Mouse (Mus musculus) brown adipose tissue, adult 24 weeks (tissue): ENCODE results near the gene Tmem183a. TPM values are rescaled to one million over a fixed set of nuclear protein-coding genes. Genes with fewer than 3 reads are reported as not detected.

ENCODE experiments used
- H3K27ac ChIP-seq: fragments of 200-500 bp; replicated peaks from 2 replicates; pipeline ENCODE4 v1.5.1; 2012; ENCODE audit warnings: low read depth, mild to moderate bottlenecking, low read length
- H3K4me1 ChIP-seq: fragments of 200-500 bp; 2 replicates; pipeline ENCODE4 v1.6.1; 2012; ENCODE audit warnings: low read length, mixed read lengths; ENCODE audit not compliant: control insufficient read depth, insufficient read depth, insufficient read length
- H3K4me3 ChIP-seq: fragments of 200-500 bp; 2 replicates; pipeline ENCODE4 v1.5.1; 2012; ENCODE audit warnings: low read depth, mild to moderate bottlenecking, low read length, moderate library complexity; ENCODE audit not compliant: insufficient read depth
- polyA plus RNA-seq: library from polyadenylated mRNA; stranded (reverse); fragments of >200 nt; gene quantifications from 2 replicates; pipeline ENCODE4 v1.2.4, GENCODE M21; 2012; ENCODE audit not compliant: missing spikeins, insufficient read depth, insufficient read length

Gene Tmem183a
- polyA plus RNA-seq, 1 experiment, result 20.8 TPM

- no peak overlapping the region for H3K27ac ChIP-seq
- H3K4me1 ChIP-seq, result no peaks in the 10 kb centered on the region
- H3K4me3 ChIP-seq, result no peak overlapping the region
These were observed 24.6 kb downstream of the Tmem183a start for GRCm38 (mm10) chr1:134336958-134337710.

GRCm38 (mm10) chr1:134335924-134336810, 25.6 kb downstream of the Tmem183a start:
- Histone ChIP-seq H3K4me1 (no peaks in the 10 kb centered on the region), H3K4me3 (no peak overlapping the region), H3K27ac (no peak overlapping the region)

GRCm38 (mm10) chr1:134335211-134335923, 26.4 kb downstream of the Tmem183a start:
- H3K4me1 ChIP-seq, result no peaks in the 10 kb centered on the region
- no peak overlapping the region for H3K27ac ChIP-seq

GRCm38 (mm10) chr1:134334111-134334827, 27.5 kb downstream of the Tmem183a start:
- Histone ChIP-seq H3K4me3 (no peak overlapping the region), H3K27ac (no peak overlapping the region), H3K4me1 (no peaks in the 10 kb centered on the region)

More at GRCm38 (mm10) chr1:134335211-134335923, 26.4 kb downstream of the Tmem183a start:
- H3K4me3 ChIP-seq, result no peak overlapping the region

- Histone ChIP-seq H3K4me1 (no peaks in the 10 kb centered on the region), H3K4me3 (no peak overlapping the region), H3K27ac (no peak overlapping the region)
These were observed 28.2 kb downstream of the Tmem183a start for GRCm38 (mm10) chr1:134333371-134334110.

- Histone ChIP-seq H3K4me3 (no peak within 1 kb of the TSS), H3K27ac (no peak within 1 kb of the TSS), H3K4me1 (no peaks in the 10 kb centered on the region)
These were observed 29.0 kb downstream of the Tmem183a start, which contains the start of gene Ppfia4 for GRCm38 (mm10) chr1:134332770-134333271. Gene Ppfia4 (minus strand): TSS chr1:134332928.

GRCm38 (mm10) chr1:134331879-134332635, 29.7 kb downstream of the Tmem183a start:
- H3K27ac ChIP-seq, result no peak overlapping the region
- no peaks in the 10 kb centered on the region for H3K4me1 ChIP-seq
- H3K4me3 ChIP-seq, result no peak overlapping the region

- Histone ChIP-seq H3K27ac (no peak overlapping the region), H3K4me1 (no peaks in the 10 kb centered on the region), H3K4me3 (no peak overlapping the region)
These were observed 34.9 kb downstream of the Tmem183a start for GRCm38 (mm10) chr1:134326841-134327346.

- H3K4me1 ChIP-seq, result no peaks in the 10 kb centered on the region
- H3K4me3 ChIP-seq, result no peak overlapping the region
- no peak overlapping the region for H3K27ac ChIP-seq
These were observed 39.2 kb downstream of the Tmem183a start for GRCm38 (mm10) chr1:134322591-134322990.

- Histone ChIP-seq H3K4me1 (no peaks in the 10 kb centered on the region), H3K27ac (no peak overlapping the region), H3K4me3 (no peak overlapping the region)
These were observed 41.0 kb downstream of the Tmem183a start for GRCm38 (mm10) chr1:134320691-134321301.

GRCm38 (mm10) chr1:134318261-134318660, 43.5 kb downstream of the Tmem183a start:
- Histone ChIP-seq H3K4me1 (no peaks in the 10 kb centered on the region), H3K4me3 (no peak overlapping the region), H3K27ac (no peak overlapping the region)

- Histone ChIP-seq H3K4me1 (no peaks in the 10 kb centered on the region), H3K27ac (no peak overlapping the region), H3K4me3 (no peak overlapping the region)
These were observed 45.4 kb downstream of the Tmem183a start for GRCm38 (mm10) chr1:134316361-134316760.

GRCm38 (mm10) chr1:134315181-134315580, 46.6 kb downstream of the Tmem183a start:
- no peaks in the 10 kb centered on the region for H3K4me1 ChIP-seq
- no peak overlapping the region for H3K4me3 ChIP-seq
- H3K27ac ChIP-seq, result no peak overlapping the region
